Mouse (Mus musculus) testis, adult 2 months (tissue): ENCODE data around the gene Atp5d. TPM values are rescaled to one million over a fixed set of nuclear protein-coding genes. Genes with fewer than 3 reads are reported as not detected.

Source experiments
- H3K27ac ChIP-seq: fragments of 200-500 bp; 2 replicates; pipeline ENCODE4 v1.5.1; 2012; ENCODE audit warnings: low read depth, low read length; ENCODE audit not compliant: control insufficient read depth, insufficient read depth
- H3K27me3 ChIP-seq: fragments of 200-500 bp; 2 replicates; pipeline ENCODE4 v1.6.1; 2012; ENCODE audit warnings: mild to moderate bottlenecking, low read length, moderate library complexity; ENCODE audit not compliant: control insufficient read depth, insufficient read depth
- H3K36me3 ChIP-seq: fragments of 200-500 bp; 2 replicates; pipeline ENCODE4 v1.6.1; 2012; ENCODE audit warnings: mild to moderate bottlenecking, low read length; ENCODE audit not compliant: control insufficient read depth, insufficient read depth
- H3K4me1 ChIP-seq: fragments of 200-500 bp; 2 replicates; pipeline ENCODE4 v1.6.1; 2012; ENCODE audit warnings: low read length; ENCODE audit not compliant: control insufficient read depth, insufficient read depth
- H3K4me3 ChIP-seq: fragments of 200-500 bp; 2 replicates; pipeline ENCODE4 v1.5.1; 2012; ENCODE audit warnings: low read depth, mild to moderate bottlenecking, low read length, moderate library complexity, mixed read lengths; ENCODE audit not compliant: control insufficient read depth
- CTCF ChIP-seq: fragments of 200-500 bp; IDR thresholded peaks from 2 replicates; pipeline ENCODE4 v1.5.1; 2012; ENCODE audit warnings: low read depth, mild to moderate bottlenecking, inconsistent platforms, low read length, moderate library complexity; ENCODE audit not compliant: control insufficient read depth, insufficient read depth, insufficient replicate concordance
- POLR2A ChIP-seq: fragments of 200-500 bp; IDR thresholded peaks from 2 replicates; pipeline ENCODE4 v1.6.1; 2012; ENCODE audit warnings: low read depth, mild to moderate bottlenecking, inconsistent platforms, low read length, moderate library complexity; ENCODE audit not compliant: control insufficient read depth
- polyA plus RNA-seq: library from polyadenylated mRNA; depleted of rRNA; stranded (reverse); fragments of >200 nt; gene quantifications from 2 replicates; pipeline ENCODE4 v1.2.3, GENCODE M21; 2012; rRNA removed

Gene Atp5d
- polyA plus RNA-seq, 1 experiment = 241 TPM

DNA sequence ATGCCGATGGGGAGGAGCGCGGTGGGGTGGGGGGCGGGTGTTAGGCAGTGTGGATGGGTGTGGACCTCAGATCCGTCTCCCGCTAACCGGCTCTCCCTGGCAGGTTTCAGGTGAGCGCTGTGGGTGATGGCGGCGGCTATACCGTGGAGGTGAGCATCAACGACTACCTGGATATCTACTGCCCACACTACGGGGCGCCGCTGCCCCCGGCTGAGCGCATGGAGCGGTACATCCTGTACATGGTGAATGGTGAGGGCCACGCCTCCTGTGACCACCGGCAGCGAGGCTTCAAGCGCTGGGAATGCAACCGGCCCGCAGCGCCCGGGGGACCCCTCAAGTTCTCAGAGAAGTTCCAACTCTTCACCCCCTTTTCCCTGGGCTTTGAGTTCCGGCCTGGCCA is 48.2 kb downstream of the Atp5d start:
- TF ChIP-seq CTCF (no peak), POLR2A (no peak)
- Histone ChIP-seq H3K27me3 (no peaks in the 10 kb centered on the region; the same call in 1 of the 2 replicates), H3K27ac (no peak overlapping the region), H3K36me3 (no peaks in the 10 kb centered on the region), H3K4me1 (peaks cover 5% of the 10 kb centered on the region), H3K4me3 (no peak overlapping the region)

- no peak overlapping the region for H3K4me3 ChIP-seq
- no peak overlapping the region for H3K27ac ChIP-seq
- TF ChIP-seq CTCF = no peak
- TF ChIP-seq POLR2A = no peak
- peaks cover 11% of the 10 kb centered on the region for H3K4me1 ChIP-seq
- H3K27me3 ChIP-seq = no peaks in the 10 kb centered on the region; the same call in 1 of the 2 replicates
- no peaks in the 10 kb centered on the region for H3K36me3 ChIP-seq
Measured at GRCm38 (mm10) chr10:80187739-80188138, 49.3 kb downstream of the Atp5d start.

DNA sequence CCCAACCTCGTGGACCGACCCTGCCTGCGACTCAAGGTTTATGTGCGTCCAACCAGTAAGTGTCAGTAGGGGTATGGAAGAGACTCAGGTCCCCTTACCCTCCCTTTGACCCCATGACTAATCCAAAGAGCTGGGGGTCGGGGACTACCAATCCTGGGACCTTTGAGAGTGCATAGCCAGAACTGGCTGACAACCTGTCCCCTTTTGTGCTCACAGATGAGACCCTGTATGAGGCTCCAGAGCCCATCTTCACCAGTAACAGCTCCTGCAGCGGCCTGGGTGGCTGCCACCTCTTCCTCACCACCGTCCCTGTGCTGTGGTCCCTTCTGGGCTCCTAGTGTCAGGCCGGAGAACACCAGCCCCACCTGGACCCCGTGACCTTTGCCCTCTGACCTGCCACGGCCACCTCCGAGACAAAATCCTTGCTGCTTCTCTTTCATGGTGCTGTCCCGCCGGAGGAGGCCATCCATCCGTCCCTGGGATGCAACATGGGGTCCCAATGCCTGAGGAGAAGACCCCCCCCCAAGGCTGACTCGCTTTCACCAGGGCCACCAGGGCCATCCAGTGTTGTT is 50.1 kb downstream of the Atp5d start:
- Histone ChIP-seq H3K4me1 (peaks cover 12% of the 10 kb centered on the region), H3K27me3 (no peaks in the 10 kb centered on the region; the same call in 1 of the 2 replicates)

DNA sequence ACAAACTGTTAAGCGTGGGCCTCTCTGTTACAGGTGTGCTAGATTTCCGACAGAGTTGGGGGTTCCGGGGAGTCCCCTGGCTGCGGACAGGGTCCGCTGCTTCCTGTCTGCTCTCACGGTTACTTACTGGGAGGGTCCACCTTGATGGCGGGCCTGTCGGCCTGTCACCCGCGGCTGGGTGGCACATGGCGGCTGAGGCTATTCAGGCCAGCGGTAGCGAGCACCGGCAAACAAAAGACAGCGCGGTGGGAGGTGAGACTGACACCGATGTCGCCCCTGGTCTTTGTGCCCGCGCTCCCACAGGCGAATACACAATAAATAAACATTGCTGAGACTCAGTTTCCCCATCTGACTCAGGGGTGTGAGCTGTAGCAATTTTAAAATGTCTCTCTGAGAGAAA is 51.6 kb downstream of the Atp5d start:
- TF ChIP-seq CTCF (no peak), POLR2A (no peak)
- no peak overlapping the region for H3K27ac ChIP-seq
- no peaks in the 10 kb centered on the region; the same call in 1 of the 2 replicates for H3K27me3 ChIP-seq
- peaks cover 12% of the 10 kb centered on the region for H3K4me1 ChIP-seq
- peak overlapping the region; percentile 68 for H3K4me3 ChIP-seq
- no peaks in the 10 kb centered on the region for H3K36me3 ChIP-seq

More for the DNA sequence above, 50.1 kb downstream of the Atp5d start:
- Histone ChIP-seq H3K4me3 (no peak overlapping the region), H3K36me3 (no peaks in the 10 kb centered on the region), H3K27ac (no peak overlapping the region)
- TF ChIP-seq POLR2A = no peak
- TF ChIP-seq CTCF = no peak

DNA sequence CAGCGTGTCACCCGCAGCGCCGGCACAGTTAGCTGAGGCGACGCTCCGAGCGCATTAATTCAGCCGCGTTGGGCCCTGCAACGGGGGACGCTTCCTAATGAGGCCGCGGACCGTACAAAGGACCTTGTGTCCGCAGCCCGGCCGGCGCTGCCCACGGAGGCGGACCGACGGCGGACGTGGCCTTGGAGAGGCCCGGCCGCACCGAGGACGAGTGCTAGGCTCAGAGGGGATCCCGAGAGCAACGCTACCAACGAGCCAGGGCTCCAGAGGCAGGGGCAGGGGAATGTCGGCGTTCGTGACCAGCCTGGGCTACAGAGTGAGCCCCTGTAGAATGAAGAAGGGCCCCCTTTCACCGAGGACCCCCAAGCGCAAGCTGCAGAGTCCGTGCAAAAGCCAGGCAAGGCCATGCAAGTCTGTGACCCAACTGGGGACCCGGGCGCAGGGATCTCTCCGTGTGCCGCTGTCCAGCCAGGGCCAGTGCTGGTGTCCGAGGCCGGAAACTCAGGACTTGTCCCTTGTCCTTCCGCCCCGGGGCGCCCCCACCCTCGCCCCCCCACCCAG is 52.1 kb downstream of the Atp5d start:
- Histone ChIP-seq H3K27ac (no peak overlapping the region), H3K27me3 (no peaks in the 10 kb centered on the region; the same call in 1 of the 2 replicates), H3K4me1 (peaks cover 12% of the 10 kb centered on the region)

DNA sequence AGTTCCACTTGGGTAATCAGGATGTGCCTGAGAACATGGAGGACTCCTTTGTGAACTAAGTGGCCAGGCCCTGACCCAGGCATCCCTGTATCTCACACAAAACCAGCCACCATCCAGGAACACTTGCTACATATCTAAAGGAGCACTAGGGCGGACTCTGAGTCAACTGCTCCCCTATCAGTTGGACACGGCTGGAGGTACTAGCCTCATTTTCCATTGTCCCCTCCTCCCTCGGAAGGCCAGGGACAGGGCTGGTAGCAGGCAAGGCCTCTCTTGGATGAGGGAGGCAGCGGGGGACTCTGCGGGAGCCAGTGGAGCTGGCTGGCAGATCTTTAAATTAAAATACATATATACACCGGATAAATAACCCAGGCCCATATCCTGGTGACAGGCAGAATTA is 55.5 kb downstream of the Atp5d start:
- no peak for TF ChIP-seq POLR2A
- TF ChIP-seq CTCF = no peak
- H3K4me1 ChIP-seq = peaks cover 12% of the 10 kb centered on the region
- no peak overlapping the region for H3K4me3 ChIP-seq
- H3K27me3 ChIP-seq = no peaks in the 10 kb centered on the region; the same call in 1 of the 2 replicates
- no peaks in the 10 kb centered on the region for H3K36me3 ChIP-seq
- H3K27ac ChIP-seq = no peak overlapping the region

More for the DNA sequence above, 52.1 kb downstream of the Atp5d start:
- Histone ChIP-seq H3K4me3 (peak overlapping the region; percentile 68), H3K36me3 (no peaks in the 10 kb centered on the region)
- no peak for TF ChIP-seq POLR2A
- TF ChIP-seq CTCF = no peak

- Histone ChIP-seq H3K36me3 (no peaks in the 10 kb centered on the region), H3K4me3 (no peak overlapping the region), H3K27ac (no peak overlapping the region), H3K27me3 (no peaks in the 10 kb centered on the region; the same call in 1 of the 2 replicates), H3K4me1 (peaks cover 12% of the 10 kb centered on the region)
- no peak for TF ChIP-seq POLR2A
- no peak for TF ChIP-seq CTCF
Measured at GRCm38 (mm10) chr10:80194441-80194840, 56.0 kb downstream of the Atp5d start.

Other genes with a start within 250 kb of the Atp5d start
- 18.0 and 33.8 TPM in 2 replicates for gene Cfd, start 247.8 kb upstream of the Atp5d start, polyA plus RNA-seq
- gene Med16, start 229.7 kb upstream of the Atp5d start, polyA plus RNA-seq = 163 and 181 TPM in 2 replicates
- gene Gm26602, start 227.8 kb upstream of the Atp5d start, polyA plus RNA-seq = not detected in 2 replicates
- gene Kiss1r, start 221.7 kb upstream of the Atp5d start, polyA plus RNA-seq = 0.75 and 0.99 TPM in 2 replicates
- gene R3hdm4, start 217.4 kb upstream of the Atp5d start, polyA plus RNA-seq = 15.0 and 15.2 TPM in 2 replicates
- 59.5 and 65.0 TPM in 2 replicates for gene Arid3a, start 211.6 kb upstream of the Atp5d start, polyA plus RNA-seq
- gene Wdr18, start 178.5 kb upstream of the Atp5d start, polyA plus RNA-seq = 33.9 and 36.5 TPM in 2 replicates
- gene Grin3b, start 167.9 kb upstream of the Atp5d start, polyA plus RNA-seq = 17.4 and 18.9 TPM in 2 replicates
- gene Tmem259, start 154.3 kb upstream of the Atp5d start, polyA plus RNA-seq = 202 and 209 TPM in 2 replicates
- gene Cnn2, start 150.0 kb upstream of the Atp5d start, polyA plus RNA-seq = 4.4 and 6.8 TPM in 2 replicates
- gene Abca7, start 142.1 kb upstream of the Atp5d start, polyA plus RNA-seq = 2.2 and 2.3 TPM in 2 replicates
- 2.1 and 3.4 TPM in 2 replicates for gene Arhgap45, start 122.0 kb upstream of the Atp5d start, polyA plus RNA-seq
- 104 and 113 TPM in 2 replicates for gene Polr2e, start 98.8 kb upstream of the Atp5d start, polyA plus RNA-seq
- 3,516 and 3,720 TPM in 2 replicates for gene Gpx4, start 91.5 kb upstream of the Atp5d start, polyA plus RNA-seq
- 13.9 and 14.0 TPM in 2 replicates for gene Sbno2, start 33.1 kb upstream of the Atp5d start, polyA plus RNA-seq
- gene Stk11, start 22.8 kb upstream of the Atp5d start, polyA plus RNA-seq = 215 and 222 TPM in 2 replicates
- 3.8 and 5.1 TPM in 2 replicates for gene Cbarp, start 2.2 kb downstream of the Atp5d start, polyA plus RNA-seq
- gene Midn, start 9.6 kb downstream of the Atp5d start, polyA plus RNA-seq = 70.1 and 79.2 TPM in 2 replicates
- 105 and 127 TPM in 2 replicates for gene Cirbp, start 27.4 kb downstream of the Atp5d start, polyA plus RNA-seq
- gene 1600002K03Rik, start 34.3 kb downstream of the Atp5d start, polyA plus RNA-seq = 7.4 and 7.9 TPM in 2 replicates
- 1.1 and 1.4 TPM in 2 replicates for gene Efna2, start 40.9 kb downstream of the Atp5d start, polyA plus RNA-seq
- gene Mum1, start 87.8 kb downstream of the Atp5d start, polyA plus RNA-seq = 282 and 295 TPM in 2 replicates
- 105 and 132 TPM in 2 replicates for gene Ndufs7, start 110.5 kb downstream of the Atp5d start, polyA plus RNA-seq
- 38.5 and 39.6 TPM in 2 replicates for gene Gamt, start 122.4 kb downstream of the Atp5d start, polyA plus RNA-seq
- 97.5 and 114 TPM in 2 replicates for gene Dazap1, start 122.9 kb downstream of the Atp5d start, polyA plus RNA-seq
- 672 and 893 TPM in 2 replicates for gene Rps15, start 153.8 kb downstream of the Atp5d start, polyA plus RNA-seq
- 1.4 and 1.8 TPM in 2 replicates for gene Apc2, start 157.3 kb downstream of the Atp5d start, polyA plus RNA-seq
- 11.3 and 13.1 TPM in 2 replicates for gene 2310011J03Rik, start 181.9 kb downstream of the Atp5d start, polyA plus RNA-seq
- gene Pcsk4, start 190.9 kb downstream of the Atp5d start, polyA plus RNA-seq = 324 and 326 TPM in 2 replicates
- 698 and 732 TPM in 2 replicates for gene Reep6, start 191.3 kb downstream of the Atp5d start, polyA plus RNA-seq
- gene Adamtsl5, start 209.8 kb downstream of the Atp5d start, polyA plus RNA-seq = 3.3 and 4.1 TPM in 2 replicates
- 1.3 and 1.7 TPM in 2 replicates for gene Plk5, start 217.8 kb downstream of the Atp5d start, polyA plus RNA-seq
- 596 and 686 TPM in 2 replicates for gene Mex3d, start 249.0 kb downstream of the Atp5d start, polyA plus RNA-seq